Mouse (Mus musculus): ENCODE data around the gene Chd3.

GRCm38 (mm10) chr11:69409378-69410044, 40.3 kb upstream of the Chd3 start:
- TF ChIP-seq CTCF (IDR thresholded peaks at IDR 0.05; ENCODE audit: low read depth) (no peak), EP300 (IDR thresholded peaks at IDR 0.05; ENCODE audit: low read depth) (peak; percentile 54; the same call in 1 of the 2 replicates)

All from heart, postnatal 0 days (tissue).